Mouse (Mus musculus) testis, adult 2 months (tissue): ENCODE data around the gene Creb3l2.

Experiments used
- CTCF ChIP-seq: fragments of 200-500 bp; IDR thresholded peaks from 2 replicates; pipeline ENCODE4 v1.5.1; 2012; ENCODE audit warnings: low read depth, mild to moderate bottlenecking, inconsistent platforms, low read length, moderate library complexity; ENCODE audit not compliant: control insufficient read depth, insufficient read depth, insufficient replicate concordance
- POLR2A ChIP-seq: fragments of 200-500 bp; IDR thresholded peaks from 2 replicates; pipeline ENCODE4 v1.6.1; 2012; ENCODE audit warnings: low read depth, mild to moderate bottlenecking, inconsistent platforms, low read length, moderate library complexity; ENCODE audit not compliant: control insufficient read depth

DNA sequence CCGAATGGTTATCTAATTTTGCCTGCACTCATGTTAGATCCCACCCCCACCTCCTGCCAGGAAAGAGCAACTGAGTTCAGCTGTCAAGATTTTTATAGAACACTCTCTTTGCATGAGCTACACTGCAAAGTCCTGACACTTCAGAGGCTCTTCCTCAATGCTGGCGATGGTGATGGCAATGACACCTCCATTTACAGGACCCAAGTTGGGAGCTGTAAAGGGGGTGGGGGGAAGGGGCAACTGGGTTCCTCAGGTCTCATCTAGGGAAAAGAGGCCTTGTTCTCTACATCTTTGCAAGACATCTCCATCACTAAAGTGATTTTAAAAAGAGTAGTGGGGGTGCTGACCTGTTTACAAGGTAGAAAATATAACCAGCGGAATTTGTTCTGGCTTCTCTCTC is 112.6 kb downstream of the Creb3l2 start:
- no peak for TF ChIP-seq CTCF
- TF ChIP-seq POLR2A: no peak
